9 mouse cellular contexts compared by ENCODE assay signal in genomic region chr2:11113191-11113590, GRCm38 (mm10). TPM values are rescaled to one million over a fixed set of nuclear protein-coding genes. Genes with fewer than 3 reads are reported as not detected.
DNase-seq lines count a peak whose midpoint lies in the region; TF ChIP-seq lines count a peak whose summit lies in the region.
"Had no signal": no experiment of that assay in that cellular context is flagged by ENCODE, and none has a peak within 500 bp of the region (broad histone marks: within the 10 kb centered on the region; RNA-seq: fewer than 3 reads in every experiment).

No protein-coding gene starts in this region.

- H3K36me3 ChIP-seq in small intestine, adult 2 months (ENCODE audit: control insufficient read depth, insufficient read depth, low read length) = no peaks in the 10 kb centered on the region
- H3K36me3 ChIP-seq: neural tube, embryonic 13.5 days had no signal

- H3K4me1 ChIP-seq in small intestine, adult 2 months (ENCODE audit: control insufficient read depth, insufficient read depth, insufficient read length, low read length) = no peaks in the 10 kb centered on the region
- H3K4me1 ChIP-seq: neural tube, embryonic 13.5 days had no signal

- H3K27ac ChIP-seq in small intestine, adult 2 months (ENCODE audit: insufficient read depth, low read depth, low read length) = no peak overlapping the region
- H3K27ac ChIP-seq: neural tube, embryonic 13.5 days had no signal

- no peak overlapping the region for H3K4me3 ChIP-seq in small intestine, adult 2 months (ENCODE audit: low read depth, low read length)
- H3K4me3 ChIP-seq: neural tube, embryonic 13.5 days had no signal

- TF ChIP-seq POLR2A in small intestine, adult 2 months (IDR thresholded peaks at IDR 0.05; ENCODE audit: low read depth, low read length) = no peak

- no peaks in the 10 kb centered on the region for H3K27me3 ChIP-seq in small intestine, adult 2 months (ENCODE audit: control insufficient read depth, insufficient read depth, low read length)
- H3K27me3 ChIP-seq: neural tube, embryonic 13.5 days had no signal

- DNase-seq in adrenal gland, adult (ENCODE audit: inconsistent age in 2 of 2, low spot score in 1 of 2) = peak; percentile 7 to 85
- DNase-seq in adrenal gland, postnatal 25 days = no peak
- DNase-seq in CD4-positive helper T cell, adult 2 months (ENCODE audit: low read depth, low spot score) = peak; percentile 83
- DNase-seq in cerebellum, adult 9-10 months = peak; percentile 31
- peak; percentile 60 to 74 for DNase-seq in heart, postnatal 10 days
- peak; percentile 74 for DNase-seq in layer of hippocampus, adult 11-12 months (ENCODE audit: low spot score)
- DNase-seq in lung, postnatal 25 days (ENCODE audit: low spot score) = peak; percentile 54

- intact Hi-C loops in heart, postnatal 10 days (cut with DNase I) = loop anchor here (1.0 to 5.0 kb wide), 4 partner anchors 59 to 175 kb away; partner anchors contain the start of gene Prkcq

- WGBS in small intestine, adult 2 months = 40% methylated on average over 8 of the region's 8 CpGs

- TF ChIP-seq CTCF in small intestine, adult 2 months (IDR thresholded peaks at IDR 0.05; ENCODE audit: extremely low read depth, insufficient read length, insufficient replicate concordance, low read depth, low read length) = peak; percentile 18; the same call in 1 of the 2 replicates

RNA-seq across cellular contexts. Expression of gene Prkcq, which starts 58.7 kb away (rescaled TPM):
- 2.3 and 2.8 TPM in 2 replicates for total RNA-seq in adrenal gland, postnatal 25 days (2021)
- total RNA-seq in heart, postnatal 10 days (2021) = 1 to 10 TPM; 1.8 to 2.5 TPM
- polyA plus RNA-seq in small intestine, adult 2 months (2012; rRNA removed) = 1.0 and 1.1 TPM in 2 replicates
